Comparison of ENCODE assay signal across 15 mouse cellular contexts in genomic region chr11:117062772-117063499, GRCm38 (mm10). TPM values are rescaled to one million over a fixed set of nuclear protein-coding genes. Genes with fewer than 3 reads are reported as not detected.
DNase-seq lines count a peak whose midpoint lies in the region; ATAC-seq and TF ChIP-seq lines count a peak whose summit lies in the region.
"Had no signal": no experiment of that assay in that cellular context is flagged by ENCODE, and none has a peak within 500 bp of the region (broad histone marks: within the 10 kb centered on the region; RNA-seq: fewer than 3 reads in every experiment).

No protein-coding gene starts in this region.

- WGBS in lung, adult 2 months: 43% methylated on average over 14 of the region's 14 CpGs

- no peak for TF ChIP-seq POLR2A in lung, adult 2 months (IDR thresholded peaks at IDR 0.05; ENCODE audit: borderline replicate concordance, extremely low read depth, low read depth, low read length)

- ATAC-seq in megakaryocyte, adult 5-6 weeks (ENCODE audit: poor library complexity, severe bottlenecking): no peak
- ATAC-seq: intestine, embryonic 16.5 days had no signal

- no peak for TF ChIP-seq CTCF in lung, adult 2 months (IDR thresholded peaks at IDR 0.05; ENCODE audit: insufficient read depth, low read length)

- H3K4me1 ChIP-seq in lung, adult 2 months (ENCODE audit: control insufficient read depth, insufficient read depth, low read length): no peaks in the 10 kb centered on the region
- H3K4me1 ChIP-seq: lung, embryonic 15.5 days had no signal

- no peak overlapping the region for H3K4me3 ChIP-seq in lung, adult 2 months (replicated peaks; ENCODE audit: extremely low read depth, low read depth, low read length)
- H3K4me3 ChIP-seq: heart, embryonic 15.5 days; lung, embryonic 15.5 days; stomach, embryonic 15.5 days had no signal

- peak; percentile 52 to 55 for DNase-seq in cerebellum, postnatal 10 days
- DNase-seq in cerebellum, adult 9-10 months: no peak
- peak; percentile 41 for DNase-seq in right cerebral cortex, adult 18-20 months
- no peak for DNase-seq in right cerebral cortex, postnatal 4 days
- DNase-seq in layer of hippocampus, postnatal 14 days (ENCODE audit: low spot score in 2 of 2): peak; percentile 47 to 66
- DNase-seq in kidney, postnatal 14 days: no peak
- no peak for DNase-seq in lung, adult 2 months
- DNase-seq: cerebellum, postnatal 25 days; gastrocnemius, postnatal 10 days; right cerebral cortex, postnatal 14 days had no signal

RNA-seq across cellular contexts. Expression of gene Sec14l1, which starts 52.0 kb away (rescaled TPM):
- 100 to 1,000 TPM; 171 to 174 TPM for total RNA-seq in layer of hippocampus, postnatal 14 days (2021)
- total RNA-seq in megakaryocyte, adult 5-6 weeks (2015): 24.3 and 29.1 TPM in 2 replicates
- 32.3 and 41.7 TPM in 2 replicates for total RNA-seq in megakaryocyte, adult 5-6 weeks (2017)
- 123 and 133 TPM in 2 replicates for polyA plus RNA-seq in lung, adult 2 months (2012; rRNA removed)

Comparison
In these comparisons a context has a peak if more than half of its experiments do, and no peak if none do; other contexts are left out.
1. DNase-seq: peak in cerebellum, postnatal 10 days (2 of 2), right cerebral cortex, adult 18-20 months (single experiment) and layer of hippocampus, postnatal 14 days (2 of 2); none in cerebellum, adult 9-10 months (single experiment), right cerebral cortex, postnatal 4 days (single experiment), kidney, postnatal 14 days (single experiment) and lung, adult 2 months (single experiment).
2. RNA of gene Sec14l1, which starts 52.0 kb away (total RNA-seq): 171 to 174 TPM in layer of hippocampus, postnatal 14 days; 24.3 to 41.7 TPM in megakaryocyte, adult 5-6 weeks; every median in the first group is over 4 times any median in the second.